Mouse (Mus musculus) liver, postnatal 0 days (tissue): Measurements from ENCODE around the gene Rasal2.

Experiments used
- CTCF ChIP-seq: sonication (generic); IDR thresholded peaks from 2 replicates; pipeline ENCODE4 v1.5.1; 2016; ENCODE audit warnings: antibody characterized with exemption, low read depth
- EP300 ChIP-seq: IDR thresholded peaks from 2 replicates; pipeline ENCODE4 v1.6.1; 2016; ENCODE audit warnings: antibody characterized with exemption, low read depth, mild to moderate bottlenecking

- TF ChIP-seq CTCF = no peak
- no peak for TF ChIP-seq EP300
These were observed 293.2 kb downstream of the Rasal2 start for GRCm38 (mm10) chr1:157119168-157119567.
